Mouse (Mus musculus) liver, embryonic 12.5 days (tissue): Measurements from ENCODE around the gene Pctp. TPM values are rescaled to one million over a fixed set of nuclear protein-coding genes. Genes with fewer than 3 reads are reported as not detected.

Experiments used
- ATAC-seq: fragments of 200-750 bp; cut with Nextera tagmentation; 2 replicates; pipeline ENCODE4 v1.8.0; 2017; ENCODE audit warnings: moderate number of reproducible peaks, mild to moderate bottlenecking, moderate library complexity
- H3K27ac ChIP-seq: fragments of 300-500 bp; sonication (generic); 2 replicates; pipeline ENCODE4 v1.5.1; 2016; ENCODE audit warnings: mild to moderate bottlenecking
- H3K27me3 ChIP-seq: fragments of 300-500 bp; sonication (generic); replicated peaks from 2 replicates; pipeline ENCODE4 v1.6.1; 2016; ENCODE audit warnings: mild to moderate bottlenecking, moderate library complexity
- H3K36me3 ChIP-seq: fragments of 300-500 bp; sonication (generic); 2 replicates; pipeline ENCODE4 v1.6.1; 2016; ENCODE audit warnings: mild to moderate bottlenecking, moderate library complexity
- H3K4me1 ChIP-seq: fragments of 300-500 bp; sonication (generic); 2 replicates; pipeline ENCODE4 v1.6.1; 2016
- H3K4me2 ChIP-seq: fragments of 300-500 bp; sonication (generic); 2 replicates; pipeline ENCODE4 v1.6.1; 2016; ENCODE audit warnings: mild to moderate bottlenecking, moderate library complexity
- H3K4me3 ChIP-seq: fragments of 300-500 bp; sonication (generic); 2 replicates; pipeline ENCODE4 v1.5.1; 2016; ENCODE audit warnings: mild to moderate bottlenecking, moderate library complexity
- H3K9ac ChIP-seq: fragments of 300-500 bp; sonication (generic); 2 replicates; pipeline ENCODE4 v1.6.1; 2016; ENCODE audit warnings: mild to moderate bottlenecking, moderate library complexity
- H3K9me3 ChIP-seq: fragments of 300-500 bp; sonication (generic); replicated peaks from 2 replicates; pipeline ENCODE4 v1.6.1; 2016; ENCODE audit warnings: mild to moderate bottlenecking, moderate library complexity
- WGBS: fragments of 180-500 bp; shearing (Covaris S2); methylation state at CpG from one replicate; pipeline ENCODE4 v1.1.7; 2016; ENCODE audit not compliant: insufficient replicate concordance; 5-methylcytosine and 5-hydroxymethylcytosine counted together
- polyA plus RNA-seq: library from polyadenylated mRNA; unstranded; fragments of >200 nt; fragmentation: Nextera tagmentation; extraction: Ambion mirVana; gene quantifications from 2 replicates; pipeline ENCODE4 v1.2.1, GENCODE M21; 2016

Pctp gene
- polyA plus RNA-seq, 1 experiment from 2014 or later, result 11.0 TPM

- Histone ChIP-seq H3K4me2 (no peak overlapping the region), H3K9ac (no peak overlapping the region), H3K9me3 (no peaks in the 10 kb centered on the region), H3K27ac (no peak overlapping the region), H3K4me1 (no peaks in the 10 kb centered on the region), H3K4me3 (no peak overlapping the region), H3K36me3 (0 out of 2 replicates have a peak, but pooled peaks cover 4% of the 10 kb centered on the region), H3K27me3 (no peaks in the 10 kb centered on the region)
- ATAC-seq, result no peak
- 58% methylated on average over 10 of the region's 10 CpGs for WGBS
These were observed 17.2 kb downstream of the Pctp start for GRCm38 (mm10) chr11:89985200-89986187.

GRCm38 (mm10) chr11:89984436-89984835 lies 18.3 kb downstream of the Pctp start:
- no peak overlapping the region for H3K4me3 ChIP-seq
- no peaks in the 10 kb centered on the region for H3K4me1 ChIP-seq
- H3K27ac ChIP-seq, result no peak overlapping the region
- no peaks in the 10 kb centered on the region for H3K27me3 ChIP-seq
- H3K9me3 ChIP-seq, result no peaks in the 10 kb centered on the region
- 81% methylated on average over 5 of the region's 5 CpGs for WGBS
- 0 out of 2 replicates have a peak, but pooled peaks cover 4% of the 10 kb centered on the region for H3K36me3 ChIP-seq
- H3K4me2 ChIP-seq, result no peak overlapping the region
- no peak for ATAC-seq
- no peak overlapping the region for H3K9ac ChIP-seq

- H3K27me3 ChIP-seq, result no peaks in the 10 kb centered on the region
- peaks cover 5% of the 10 kb centered on the region; the same call in 1 of the 2 replicates for H3K4me1 ChIP-seq
- no peak overlapping the region for H3K9ac ChIP-seq
- ATAC-seq, result no peak
- no peaks in the 10 kb centered on the region for H3K9me3 ChIP-seq
- no peak overlapping the region for H3K4me2 ChIP-seq
- no peak overlapping the region for H3K27ac ChIP-seq
- WGBS, result 61% methylated on average over 2 of the region's 2 CpGs
- 0 out of 2 replicates have a peak, but pooled peaks cover 4% of the 10 kb centered on the region for H3K36me3 ChIP-seq
- no peak overlapping the region for H3K4me3 ChIP-seq
These were observed 19.8 kb downstream of the Pctp start for GRCm38 (mm10) chr11:89982918-89983317.

- 72% methylated on average over 2 of the region's 2 CpGs for WGBS
- no peak overlapping the region for H3K4me3 ChIP-seq
These were observed 22.6 kb downstream of the Pctp start for GRCm38 (mm10) chr11:89980106-89980505.

GRCm38 (mm10) chr11:89978914-89979818 lies 23.5 kb downstream of the Pctp start:
- Histone ChIP-seq H3K4me1 (peaks cover 5% of the 10 kb centered on the region; the same call in 1 of the 2 replicates), H3K9ac (no peak overlapping the region), H3K27me3 (no peaks in the 10 kb centered on the region), H3K4me2 (no peak overlapping the region), H3K27ac (no peak overlapping the region), H3K4me3 (no peak overlapping the region), H3K36me3 (no peaks in the 10 kb centered on the region), H3K9me3 (no peaks in the 10 kb centered on the region)
- 48% methylated on average over 11 of the region's 11 CpGs for WGBS
- no peak for ATAC-seq

More at GRCm38 (mm10) chr11:89980106-89980505, 22.6 kb downstream of the Pctp start:
- Histone ChIP-seq H3K4me1 (peaks cover 5% of the 10 kb centered on the region; the same call in 1 of the 2 replicates), H3K36me3 (no peaks in the 10 kb centered on the region), H3K9me3 (no peaks in the 10 kb centered on the region), H3K9ac (no peak overlapping the region), H3K4me2 (no peak overlapping the region), H3K27me3 (no peaks in the 10 kb centered on the region), H3K27ac (no peak overlapping the region)
- ATAC-seq, result no peak

GRCm38 (mm10) chr11:89978353-89978831 lies 24.3 kb downstream of the Pctp start:
- H3K9me3 ChIP-seq, result no peaks in the 10 kb centered on the region
- ATAC-seq, result no peak
- peaks cover 5% of the 10 kb centered on the region; the same call in 1 of the 2 replicates for H3K4me1 ChIP-seq
- no peaks in the 10 kb centered on the region for H3K27me3 ChIP-seq
- H3K4me2 ChIP-seq, result no peak overlapping the region
- H3K4me3 ChIP-seq, result no peak overlapping the region
- H3K27ac ChIP-seq, result no peak overlapping the region
- WGBS, result 25% methylated on average over 11 of the region's 11 CpGs
- no peak overlapping the region for H3K9ac ChIP-seq
- H3K36me3 ChIP-seq, result no peaks in the 10 kb centered on the region

- Histone ChIP-seq H3K4me1 (peaks cover 5% of the 10 kb centered on the region; the same call in 1 of the 2 replicates), H3K4me3 (no peak overlapping the region), H3K36me3 (no peaks in the 10 kb centered on the region), H3K4me2 (no peak overlapping the region), H3K27me3 (no peaks in the 10 kb centered on the region), H3K9me3 (no peaks in the 10 kb centered on the region), H3K9ac (no peak overlapping the region), H3K27ac (no peak overlapping the region)
- 50% methylated on average over 7 of the region's 7 CpGs for WGBS
- ATAC-seq, result no peak
These were observed 24.8 kb downstream of the Pctp start for GRCm38 (mm10) chr11:89977746-89978352.

GRCm38 (mm10) chr11:89976361-89976760 lies 26.3 kb downstream of the Pctp start:
- no peak overlapping the region for H3K27ac ChIP-seq
- no peak for ATAC-seq
- H3K4me1 ChIP-seq, result peaks cover 5% of the 10 kb centered on the region; the same call in 1 of the 2 replicates
- H3K36me3 ChIP-seq, result no peaks in the 10 kb centered on the region
- WGBS, result 74% methylated on average over 5 of the region's 5 CpGs
- no peak overlapping the region for H3K4me2 ChIP-seq
- H3K27me3 ChIP-seq, result no peaks in the 10 kb centered on the region
- no peak overlapping the region for H3K9ac ChIP-seq
- H3K9me3 ChIP-seq, result no peaks in the 10 kb centered on the region
- no peak overlapping the region for H3K4me3 ChIP-seq

- no peak for ATAC-seq
These were observed 31.4 kb downstream of the Pctp start for GRCm38 (mm10) chr11:89971296-89971695.

GRCm38 (mm10) chr11:89970726-89971125 lies 32.0 kb downstream of the Pctp start:
- Histone ChIP-seq H3K4me3 (no peak overlapping the region), H3K27ac (no peak overlapping the region), H3K36me3 (no peaks in the 10 kb centered on the region), H3K27me3 (no peaks in the 10 kb centered on the region), H3K4me2 (no peak overlapping the region), H3K4me1 (no peaks in the 10 kb centered on the region), H3K9ac (no peak overlapping the region), H3K9me3 (no peaks in the 10 kb centered on the region)
- ATAC-seq, result no peak
- WGBS, result 58% methylated on average over 4 of the region's 4 CpGs

More at GRCm38 (mm10) chr11:89971296-89971695, 31.4 kb downstream of the Pctp start:
- 47% methylated on average over 3 of the region's 3 CpGs for WGBS
- no peak overlapping the region for H3K4me3 ChIP-seq
- H3K9ac ChIP-seq, result no peak overlapping the region
- H3K27ac ChIP-seq, result no peak overlapping the region
- no peaks in the 10 kb centered on the region for H3K36me3 ChIP-seq
- no peaks in the 10 kb centered on the region for H3K27me3 ChIP-seq
- H3K4me1 ChIP-seq, result no peaks in the 10 kb centered on the region
- no peaks in the 10 kb centered on the region for H3K9me3 ChIP-seq
- H3K4me2 ChIP-seq, result no peak overlapping the region

GRCm38 (mm10) chr11:89969131-89969530 lies 33.6 kb downstream of the Pctp start:
- 47% methylated on average over 4 of the region's 4 CpGs for WGBS

More at GRCm38 (mm10) chr11:89969131-89969530, 33.6 kb downstream of the Pctp start:
- H3K4me1 ChIP-seq, result no peaks in the 10 kb centered on the region
- ATAC-seq, result no peak
- H3K4me3 ChIP-seq, result no peak overlapping the region
- no peaks in the 10 kb centered on the region for H3K27me3 ChIP-seq
- H3K9me3 ChIP-seq, result no peaks in the 10 kb centered on the region
- H3K9ac ChIP-seq, result no peak overlapping the region
- no peaks in the 10 kb centered on the region for H3K36me3 ChIP-seq
- no peak overlapping the region for H3K27ac ChIP-seq
- no peak overlapping the region for H3K4me2 ChIP-seq
